Mouse (Mus musculus) megakaryocyte progenitor cell, adult 5-6 weeks (primary cell): ENCODE results near the gene Tph2. TPM values are rescaled to one million over a fixed set of nuclear protein-coding genes. Genes with fewer than 3 reads are reported as not detected.

Source experiments
- ATAC-seq: replicated peaks from 2 replicates; pipeline ENCODE4 v1.8.0; 2016; ENCODE audit warnings: mild to moderate bottlenecking, moderate TSS enrichment, inconsistent platforms; ENCODE audit not compliant: poor library complexity
- total RNA-seq, 2 experiments: library from RNA; stranded (forward) in 1 of 2; stranded (reverse) in 1 of 2; fragments of 157-497, 149-512 nt in 1 of 2; fragments of 200-1000 nt in 1 of 2; gene quantifications; 2 replicates each; pipeline versions ENCODE4 v1.2.3 to v1.2.4; 2015 to 2017

The Tph2 gene
- total RNA-seq, 2 experiments from 2014 or later = not detected

GRCm38 (mm10) chr10:115143641-115144040 lies 41.2 kb downstream of the Tph2 start:
- 0 out of 2 replicates have a peak, but pooled peaks have one; percentile 42 for ATAC-seq

- no peak for ATAC-seq
Observed at GRCm38 (mm10) chr10:115137016-115137415, 47.8 kb downstream of the Tph2 start.

- ATAC-seq = no peak
Observed at GRCm38 (mm10) chr10:115127907-115128306, 56.9 kb downstream of the Tph2 start.

- ATAC-seq = no peak
Observed at GRCm38 (mm10) chr10:115125550-115125949, 59.3 kb downstream of the Tph2 start.

GRCm38 (mm10) chr10:115125027-115125426 lies 59.8 kb downstream of the Tph2 start:
- no peak for ATAC-seq

- ATAC-seq = no peak
Observed at GRCm38 (mm10) chr10:115107666-115108540, 76.9 kb downstream of the Tph2 start.

GRCm38 (mm10) chr10:115104175-115104574 lies 80.6 kb downstream of the Tph2 start:
- no peak for ATAC-seq

GRCm38 (mm10) chr10:115099890-115100580 lies 84.8 kb downstream of the Tph2 start:
- ATAC-seq = peak; percentile 37

- peak; percentile 99 for ATAC-seq
Observed at GRCm38 (mm10) chr10:115097163-115097562, 87.7 kb downstream of the Tph2 start.

- ATAC-seq = no peak
Observed at GRCm38 (mm10) chr10:115096191-115096590, 88.6 kb downstream of the Tph2 start.

- ATAC-seq = no peak
Observed at GRCm38 (mm10) chr10:115078232-115078631, 106.6 kb downstream of the Tph2 start.

- no peak for ATAC-seq
Observed at GRCm38 (mm10) chr10:115069123-115069911, 115.5 kb downstream of the Tph2 start.

- peak; percentile 42; the same call in 1 of the 2 replicates for ATAC-seq
Observed at GRCm38 (mm10) chr10:115063936-115064335, 120.9 kb downstream of the Tph2 start.

- no peak for ATAC-seq
Observed at GRCm38 (mm10) chr10:115061498-115061897, 123.3 kb downstream of the Tph2 start.

- peak; percentile 71 for ATAC-seq
Observed at GRCm38 (mm10) chr10:115060759-115061158, 124.1 kb downstream of the Tph2 start.

- no peak for ATAC-seq
Observed at GRCm38 (mm10) chr10:115051602-115052001, 133.2 kb downstream of the Tph2 start.

GRCm38 (mm10) chr10:115050674-115051073 lies 134.1 kb downstream of the Tph2 start:
- no peak for ATAC-seq

- ATAC-seq = no peak
Observed at GRCm38 (mm10) chr10:115050178-115050577, 134.6 kb downstream of the Tph2 start.

GRCm38 (mm10) chr10:115048565-115048964 lies 136.3 kb downstream of the Tph2 start:
- no peak for ATAC-seq

- ATAC-seq = no peak
Observed at GRCm38 (mm10) chr10:115035748-115036147, 149.1 kb downstream of the Tph2 start.
